Mouse (Mus musculus): ENCODE measurements at regions not wholly inside any gene's neighbourhood (a gene's known extent, or its start where the extent isn't known, plus 50 kb on each side); places are given as distances from the start of the nearest gene placed in this dataset.

- TF ChIP-seq POLR2A (IDR thresholded peaks at IDR 0.05; ENCODE audit: borderline replicate concordance, low read depth, low read length) (no peak), CTCF (IDR thresholded peaks at IDR 0.05; ENCODE audit: low read depth, low read length) (no peak)
Measured at GRCm38 (mm10) chr2:128502676-128503075, 88.3 kb upstream of the Spdye4c start.

All from bone marrow macrophage, adult 2 months (primary cell).